Mouse (Mus musculus) retina, embryonic 14.5 days (tissue): ENCODE data around the gene Sbk1.
A peak's percentile ranks its signal among the peaks of the same experiment; 100 is the strongest.
"Not testable (repeated sequence)": the region's sequence is repeated elsewhere in the genome, so short reads cannot be mapped to it uniquely, and the experiment has no call there.

ENCODE experiments used
- DNase-seq: peaks from one replicate; pipeline ENCODE4 v3.0.0-alpha.2; 2015; ENCODE audit warnings: low spot score

Gene Sbk1

DNA sequence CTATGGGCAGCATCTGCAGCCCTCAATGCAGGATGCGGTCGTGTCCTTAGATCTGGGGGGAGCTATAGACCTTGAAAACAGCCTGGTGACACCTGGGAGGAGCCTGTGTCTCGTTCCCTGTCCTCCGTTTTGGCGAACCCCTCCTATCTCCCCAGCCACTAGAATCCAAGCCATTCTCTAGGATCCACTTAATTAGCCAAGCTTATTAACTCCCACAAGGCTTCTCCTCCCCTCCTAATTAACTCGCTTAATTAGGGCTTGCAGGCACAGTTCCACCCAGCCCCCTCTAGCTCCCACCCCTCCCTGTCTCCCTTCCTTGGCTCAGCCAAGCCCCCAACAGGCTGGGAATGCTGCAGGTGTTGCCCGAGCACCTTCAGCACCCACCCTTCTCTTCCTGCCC lies 8.5 kb upstream of the Sbk1 start:
- DNase-seq: peak; percentile 51

- DNase-seq: no peak
These were observed 6.5 kb upstream of the Sbk1 start for GRCm38 (mm10) chr7:126265949-126266348.

DNA sequence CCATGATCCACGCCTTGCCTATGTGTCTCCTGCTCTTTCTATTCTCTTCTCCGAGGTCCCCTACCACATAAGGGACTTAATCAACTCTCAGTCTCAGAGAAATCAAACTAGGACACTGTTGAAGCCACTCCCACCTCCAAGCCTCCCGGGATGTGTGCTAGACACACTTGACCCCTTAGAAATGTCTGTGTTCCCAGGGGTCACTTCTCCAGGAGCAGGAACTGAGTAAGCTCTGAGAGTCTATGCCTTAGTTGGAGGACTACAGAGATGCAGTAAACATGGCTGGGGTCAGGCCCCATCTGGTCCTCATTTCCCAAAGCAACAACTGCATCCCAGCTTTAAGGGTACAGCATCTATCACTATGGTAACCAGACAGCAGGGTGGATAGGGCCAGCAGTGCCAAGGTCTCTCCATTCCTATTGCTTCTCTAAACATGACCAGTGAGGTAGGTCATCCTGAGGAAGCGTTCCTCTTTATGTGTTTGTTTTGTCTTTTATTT lies 6.0 kb upstream of the Sbk1 start:
- no peak for DNase-seq

GRCm38 (mm10) chr7:126267606-126268005 lies 4.8 kb upstream of the Sbk1 start:
- DNase-seq: no peak

DNA sequence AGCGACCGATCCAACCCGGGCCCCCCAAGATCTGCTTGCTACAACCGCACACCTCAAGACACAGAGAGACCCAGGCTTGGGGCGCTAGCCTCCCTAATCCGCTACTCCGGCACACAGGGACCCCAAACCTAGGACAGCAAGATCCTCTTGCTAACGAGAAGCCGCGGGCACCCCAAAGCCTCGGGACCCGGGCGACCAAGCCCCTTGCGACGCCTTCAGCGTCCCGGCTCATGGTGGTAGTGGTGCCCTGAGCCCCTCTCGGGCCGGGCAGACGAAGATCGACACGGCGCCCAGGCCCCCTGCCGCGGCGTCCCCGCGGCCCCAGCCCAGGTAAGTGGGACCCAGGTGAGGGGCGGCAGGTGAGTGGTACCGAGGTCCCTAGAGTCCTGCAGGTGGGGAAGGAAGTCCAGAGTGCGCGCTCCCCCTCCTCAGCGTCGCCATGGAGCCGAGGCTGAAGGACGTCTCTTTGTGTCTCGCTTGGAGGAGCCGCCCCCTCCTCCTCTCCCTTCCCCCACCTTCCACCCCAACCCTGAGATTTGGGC lies 422 bp downstream of the Sbk1 start:
- DNase-seq: peak; percentile 44

- DNase-seq: peak; percentile 37
These were observed 1.1 kb downstream of the Sbk1 start for GRCm38 (mm10) chr7:126273351-126274042.

DNA sequence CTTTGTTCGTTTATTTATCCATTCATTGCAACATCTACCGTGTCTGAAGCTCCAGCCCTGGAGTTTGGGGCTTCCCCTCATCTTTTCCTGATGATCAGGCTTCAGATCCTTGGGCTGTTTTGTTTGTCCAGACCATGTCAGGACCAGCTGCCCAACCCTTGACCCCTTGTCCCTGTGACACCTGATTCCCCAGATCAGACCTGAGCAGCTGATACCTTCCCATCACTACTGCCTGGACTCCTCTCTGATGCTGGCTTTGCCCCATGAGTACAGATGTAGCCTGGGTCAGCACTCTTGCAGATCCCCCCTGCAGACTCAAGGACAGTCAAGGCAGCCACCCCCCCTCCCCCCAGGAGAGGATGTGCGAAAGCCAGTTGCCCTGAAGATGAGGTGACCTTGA lies 1.7 kb downstream of the Sbk1 start:
- no peak for DNase-seq

- DNase-seq: no peak
These were observed 2.2 kb downstream of the Sbk1 start for GRCm38 (mm10) chr7:126274626-126275025.

GRCm38 (mm10) chr7:126275711-126276110 lies 3.3 kb downstream of the Sbk1 start:
- DNase-seq: no peak

DNA sequence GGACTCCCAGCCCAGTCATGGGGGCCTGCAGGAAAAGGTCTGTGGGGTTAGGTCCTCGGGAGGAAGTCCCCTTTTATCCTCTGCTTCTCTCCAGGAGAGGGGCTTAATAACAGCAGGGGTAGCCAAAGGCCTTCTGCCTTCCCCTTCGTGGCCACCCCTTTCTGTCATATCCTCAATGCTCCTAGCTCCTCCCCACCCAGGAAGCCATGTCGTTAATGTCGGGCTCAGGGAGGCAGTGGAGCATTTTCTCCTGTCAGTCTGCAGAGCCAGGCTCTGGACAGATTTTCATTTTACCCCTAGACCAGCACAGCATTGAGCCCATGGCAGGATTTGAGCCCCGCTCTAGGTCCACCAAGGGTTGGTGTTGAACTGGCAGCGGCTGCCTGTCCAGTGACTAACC lies 3.9 kb downstream of the Sbk1 start:
- no peak for DNase-seq

GRCm38 (mm10) chr7:126277536-126278295 lies 5.3 kb downstream of the Sbk1 start:
- DNase-seq: no peak

GRCm38 (mm10) chr7:126278799-126279198 lies 6.4 kb downstream of the Sbk1 start:
- DNase-seq: no peak

GRCm38 (mm10) chr7:126279774-126280482 lies 7.5 kb downstream of the Sbk1 start:
- DNase-seq: no peak

DNA sequence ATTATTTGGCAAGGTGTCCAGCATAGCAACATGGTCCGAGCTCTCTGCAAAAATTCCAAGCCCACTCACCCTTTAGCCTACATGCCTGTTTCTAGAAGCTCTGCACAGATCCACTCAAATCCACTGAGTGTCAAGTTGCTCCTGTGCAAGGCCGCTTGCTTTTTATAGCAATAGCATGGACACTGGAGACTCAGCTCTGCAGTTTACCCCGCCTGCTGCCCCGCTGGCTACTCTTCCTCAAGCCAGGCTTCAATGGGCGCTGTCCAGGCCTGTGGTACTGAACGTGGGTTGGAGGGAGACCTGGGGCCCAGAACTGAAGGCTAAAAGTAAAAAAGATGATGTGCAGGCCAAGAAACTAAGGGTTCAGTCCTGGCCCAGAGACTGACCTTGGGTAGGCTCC lies 8.3 kb downstream of the Sbk1 start:
- no peak for DNase-seq

DNA sequence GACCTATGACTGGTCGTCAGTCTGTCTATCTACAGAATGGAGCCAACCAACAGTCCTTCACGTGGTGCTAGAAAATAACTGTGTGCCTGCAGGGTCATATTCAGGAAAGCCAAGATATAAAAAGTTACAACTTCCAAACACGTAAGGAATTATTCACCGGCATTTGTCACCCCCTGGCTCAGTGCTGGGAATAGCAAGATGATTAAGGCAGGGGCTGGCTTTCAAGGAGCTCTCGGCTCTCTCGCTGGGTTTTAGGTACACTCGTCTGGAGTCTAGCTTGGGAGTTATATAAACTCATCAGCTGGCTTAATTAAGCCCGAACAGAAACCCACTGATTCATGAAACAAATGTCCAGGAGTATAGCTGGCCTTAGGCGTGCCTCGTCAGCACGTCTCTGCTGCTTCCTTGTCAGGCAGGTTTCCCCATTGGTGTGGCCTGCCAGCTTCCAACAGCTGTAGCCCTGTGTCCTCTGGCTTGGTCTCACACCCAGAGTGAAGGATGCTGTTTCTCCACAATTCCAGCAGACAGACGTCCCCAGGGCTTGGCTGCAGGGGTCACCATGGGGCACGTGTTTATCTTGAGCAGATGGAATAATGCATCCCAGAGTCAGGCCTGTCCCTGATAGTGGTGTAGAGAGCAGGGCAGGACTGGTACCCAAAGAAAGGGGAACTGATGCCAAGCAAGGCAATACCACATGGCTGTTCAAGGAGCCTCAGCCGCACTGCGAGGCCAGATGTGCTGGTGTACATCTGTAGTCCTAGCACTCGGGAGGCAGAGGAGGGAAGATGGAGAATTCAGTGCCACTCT lies 9.7 kb downstream of the Sbk1 start:
- DNase-seq: no peak

DNA sequence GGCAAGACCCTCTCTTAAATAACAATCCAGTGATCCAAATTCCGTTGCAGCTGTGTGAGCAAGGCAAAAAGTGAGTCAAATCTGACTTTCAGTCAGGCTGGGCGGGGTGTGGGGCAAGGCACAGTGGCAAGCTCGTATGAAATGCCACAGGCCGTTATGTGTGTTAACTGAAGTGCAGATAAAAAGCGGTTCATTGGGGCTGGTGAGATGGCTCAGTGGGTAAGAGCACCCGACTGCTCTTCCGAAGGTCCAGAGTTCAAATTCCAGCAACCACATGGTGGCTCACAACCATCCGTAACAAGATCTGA lies 10.2 kb downstream of the Sbk1 start:
- DNase-seq: not testable (repeated sequence)

GRCm38 (mm10) chr7:126284021-126284420 lies 11.6 kb downstream of the Sbk1 start:
- no peak for DNase-seq

DNA sequence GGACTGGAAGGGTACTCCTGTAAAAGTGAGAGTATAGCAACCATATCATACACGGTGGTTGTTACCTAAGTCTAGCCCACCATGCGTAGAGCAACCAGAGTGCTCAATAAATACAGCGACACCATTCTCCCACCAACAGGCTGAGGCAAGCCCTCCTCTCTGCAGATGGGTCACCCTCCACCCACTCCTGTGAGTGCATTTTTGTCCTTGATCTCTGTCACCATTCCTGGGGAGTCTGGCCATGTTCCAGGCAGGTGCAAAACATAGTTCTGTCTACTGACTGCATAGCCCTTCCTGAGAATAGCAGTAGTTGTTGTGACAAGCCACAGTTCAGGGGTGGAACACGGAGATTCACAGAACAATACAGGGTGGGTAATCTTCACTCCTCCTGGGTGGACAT lies 12.0 kb downstream of the Sbk1 start:
- DNase-seq: no peak

DNA sequence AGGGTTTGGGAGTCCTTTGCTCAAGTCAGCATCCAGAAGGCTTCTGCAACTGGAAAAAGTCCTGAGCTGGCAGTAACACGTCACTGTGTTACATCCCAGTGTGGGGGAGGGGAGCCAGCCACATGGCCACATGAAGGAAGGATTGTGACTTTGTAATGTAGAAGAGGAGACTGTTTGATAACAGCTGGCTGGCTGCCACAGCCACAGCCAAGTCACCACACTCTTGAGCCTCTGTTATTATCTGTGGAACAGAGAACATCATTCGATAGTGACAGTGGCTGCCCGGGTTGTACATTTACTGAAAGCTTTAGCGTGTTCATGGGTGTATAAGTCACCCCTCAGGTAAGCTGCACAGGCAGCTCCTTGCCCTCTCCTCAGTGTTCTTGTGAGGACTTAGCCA lies 12.4 kb downstream of the Sbk1 start:
- DNase-seq: no peak

DNA sequence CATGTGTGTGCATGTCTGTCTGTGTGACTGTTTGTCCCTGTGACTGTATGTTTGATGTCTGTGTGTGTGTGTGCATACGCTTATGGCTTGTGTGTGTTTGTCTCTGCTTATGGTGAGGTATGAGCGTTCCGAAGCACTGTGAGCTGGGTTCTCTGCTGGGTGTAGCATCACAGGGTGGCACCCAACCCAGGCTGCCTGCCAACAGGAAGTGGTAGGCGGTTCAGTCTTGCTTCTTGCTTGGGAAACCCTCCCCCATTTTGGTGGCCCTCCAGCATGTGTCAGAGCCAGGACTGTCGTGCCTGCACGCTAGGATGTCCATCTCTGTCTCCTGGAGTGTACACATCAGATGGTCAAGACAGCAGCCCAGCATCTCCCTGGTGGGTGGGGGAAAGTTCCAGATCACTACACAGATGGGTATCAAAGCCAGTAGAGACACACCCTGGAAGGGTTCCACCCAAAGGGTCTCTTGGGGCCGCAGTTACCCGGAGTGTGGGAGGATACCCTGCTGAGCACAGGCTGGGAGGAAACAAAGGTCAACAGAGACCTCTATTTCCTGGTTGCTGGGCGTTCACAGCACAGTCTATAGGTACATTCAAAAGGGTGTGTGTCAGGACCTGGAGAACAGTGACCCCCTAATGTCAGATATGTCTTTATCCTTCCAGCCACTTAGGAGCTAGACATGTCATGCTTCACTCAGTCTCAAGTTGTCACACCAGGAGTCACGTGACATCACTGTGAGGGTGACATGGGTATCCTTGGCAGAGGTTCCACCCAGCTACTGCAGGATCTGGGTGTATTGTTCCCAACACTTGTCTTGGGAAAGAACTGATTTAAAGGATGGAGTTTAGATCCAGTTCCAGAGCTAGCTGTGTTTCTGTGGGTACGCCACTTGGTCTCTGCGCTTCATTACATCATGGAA lies 13.1 kb downstream of the Sbk1 start:
- no peak for DNase-seq

DNA sequence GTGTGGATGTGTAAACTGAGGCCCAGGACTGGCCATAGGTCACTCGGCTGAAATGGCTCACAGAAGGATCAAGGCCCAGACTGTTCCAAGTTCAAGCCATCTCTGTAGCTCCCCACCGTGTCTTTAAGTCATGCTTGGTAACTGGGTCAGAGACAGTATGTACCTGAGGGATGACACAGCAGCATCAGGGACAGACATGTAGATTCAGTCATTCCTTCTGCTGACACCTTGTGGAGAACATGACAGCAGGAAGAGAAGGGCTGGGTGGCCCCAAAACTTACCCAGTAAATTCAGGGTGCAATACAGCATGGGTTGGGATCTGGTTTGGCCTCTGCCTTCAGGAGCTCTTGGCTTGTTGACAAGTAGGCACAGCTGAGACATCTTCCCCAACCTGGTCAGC lies 13.9 kb downstream of the Sbk1 start:
- no peak for DNase-seq
